Comparison of ENCODE assay signal across 9 mouse cellular contexts in genomic region chr12:11221524-11222330, GRCm38 (mm10). TPM values are rescaled to one million over a fixed set of nuclear protein-coding genes. Genes with fewer than 3 reads are reported as not detected.
DNase-seq lines count a peak whose midpoint lies in the region; ATAC-seq and TF ChIP-seq lines count a peak whose summit lies in the region.
"Had no signal": no experiment of that assay in that cellular context is flagged by ENCODE, and none has a peak within 500 bp of the region (broad histone marks: within the 10 kb centered on the region; RNA-seq: fewer than 3 reads in every experiment).

No protein-coding gene starts in this region.

- H3K4me1 ChIP-seq in embryonic facial prominence, embryonic 13.5 days, result peaks cover 11% of the 10 kb centered on the region
- peaks cover 17% of the 10 kb centered on the region for H3K4me1 ChIP-seq in heart, embryonic 16.5 days (ENCODE audit: control insufficient read depth, insufficient read depth, low read length)
- H3K4me1 ChIP-seq in midbrain, embryonic 11.5 days (ENCODE audit: control insufficient read depth, insufficient read depth, low read length), result no peaks in the 10 kb centered on the region

- no peak overlapping the region for H3K4me3 ChIP-seq in embryonic facial prominence, embryonic 13.5 days
- no peak overlapping the region for H3K4me3 ChIP-seq in heart, embryonic 16.5 days (ENCODE audit: low read length)
- H3K4me3 ChIP-seq in midbrain, embryonic 11.5 days (ENCODE audit: low read depth, low read length), result no peak overlapping the region

- no peak for TF ChIP-seq CTCF in brain, embryonic 14.5 days (IDR thresholded peaks at IDR 0.05; ENCODE audit: borderline replicate concordance, extremely low read depth, insufficient read depth, insufficient read length)

- WGBS in embryonic facial prominence, embryonic 13.5 days, result 51% methylated on average over 20 of the region's 20 CpGs
- 40% methylated on average over 20 of the region's 20 CpGs for WGBS in heart, embryonic 16.5 days
- 53% methylated on average over 20 of the region's 20 CpGs for WGBS in midbrain, embryonic 11.5 days

- no peak for ATAC-seq in embryonic facial prominence, embryonic 13.5 days (ENCODE audit: insufficient number of reproducible peaks, insufficient read depth, low FRiP score, low TSS enrichment, low read depth)
- peak; percentile 71 for ATAC-seq in heart, embryonic 16.5 days (replicated peaks; ENCODE audit: extremely low read depth, insufficient read depth, low FRiP score)
- peak; percentile 67 for ATAC-seq in midbrain, embryonic 11.5 days (ENCODE audit: low FRiP score)
- ATAC-seq in cerebellum, adult (ENCODE audit: insufficient number of reproducible peaks, low FRiP score, low TSS enrichment), result no peak

- no peaks in the 10 kb centered on the region for H3K9me3 ChIP-seq in embryonic facial prominence, embryonic 13.5 days
- no peaks in the 10 kb centered on the region for H3K9me3 ChIP-seq in heart, embryonic 16.5 days (replicated peaks; ENCODE audit: control insufficient read depth, low read length)
- no peaks in the 10 kb centered on the region for H3K9me3 ChIP-seq in midbrain, embryonic 11.5 days (ENCODE audit: control insufficient read depth, low read length)

- H3K9ac ChIP-seq in embryonic facial prominence, embryonic 13.5 days, result peak overlapping the region; percentile 22; the same call in 1 of the 2 replicates
- peak overlapping the region; percentile 30; the same call in 1 of the 2 replicates for H3K9ac ChIP-seq in heart, embryonic 16.5 days (ENCODE audit: low read length)
- H3K9ac ChIP-seq in midbrain, embryonic 11.5 days (ENCODE audit: low read length), result no peak overlapping the region
- H3K9ac ChIP-seq: liver, embryonic 14.5 days had no signal

- H3K27ac ChIP-seq in embryonic facial prominence, embryonic 13.5 days, result 0 out of 2 replicates have a peak overlapping the region, but pooled peaks have one; percentile 23
- H3K27ac ChIP-seq in heart, embryonic 16.5 days (ENCODE audit: low read length), result peak overlapping the region; percentile 76
- peak overlapping the region; percentile 17; the same call in 1 of the 2 replicates for H3K27ac ChIP-seq in midbrain, embryonic 11.5 days (ENCODE audit: low read depth, low read length)
- H3K27ac ChIP-seq: liver, embryonic 14.5 days had no signal

- peak; percentile 84 for DNase-seq in brain, embryonic 14.5 days (ENCODE audit: low read depth)
- peak; percentile 90 for DNase-seq in midbrain, embryonic 11.5 days (ENCODE audit: low spot score, missing footprints)
- no peak for DNase-seq in layer of hippocampus, adult 9-11 months
- no peak for DNase-seq in B cell, adult 2 months
- DNase-seq in layer of hippocampus, postnatal 36 days, result no peak

- no peaks in the 10 kb centered on the region for H3K36me3 ChIP-seq in embryonic facial prominence, embryonic 13.5 days
- no peaks in the 10 kb centered on the region for H3K36me3 ChIP-seq in heart, embryonic 16.5 days (ENCODE audit: control insufficient read depth, insufficient read depth)
- no peaks in the 10 kb centered on the region for H3K36me3 ChIP-seq in midbrain, embryonic 11.5 days (ENCODE audit: control insufficient read depth, insufficient read depth, low read length)

- H3K27me3 ChIP-seq in embryonic facial prominence, embryonic 13.5 days, result no peaks in the 10 kb centered on the region
- H3K27me3 ChIP-seq in heart, embryonic 16.5 days (ENCODE audit: control insufficient read depth, insufficient read depth, low read length), result no peaks in the 10 kb centered on the region
- H3K27me3 ChIP-seq in midbrain, embryonic 11.5 days (ENCODE audit: control insufficient read depth, insufficient read depth, low read length), result no peaks in the 10 kb centered on the region

- peak overlapping the region; percentile 14; the same call in 1 of the 2 replicates for H3K4me2 ChIP-seq in embryonic facial prominence, embryonic 13.5 days
- H3K4me2 ChIP-seq in heart, embryonic 16.5 days (ENCODE audit: low read depth, low read length), result peak overlapping the region; percentile 31
- H3K4me2 ChIP-seq in midbrain, embryonic 11.5 days, result no peak overlapping the region

- TF ChIP-seq POLR2A in brain, embryonic 14.5 days (IDR thresholded peaks at IDR 0.05; ENCODE audit: borderline replicate concordance, extremely low read depth, insufficient read depth, insufficient read length, poor library complexity, severe bottlenecking), result no peak

RNA-seq across cellular contexts. Expression of gene Msgn1, which starts 13.0 kb away (rescaled TPM):
- not detected in 2 replicates for polyA plus RNA-seq in brain, embryonic 14.5 days (2012; rRNA removed)
- polyA plus RNA-seq in embryonic facial prominence, embryonic 13.5 days (2015; fragmentation: Nextera tagmentation; extraction: Ambion mirVana), result not detected in 2 replicates
- 0.41 TPM in 1 of 2 replicates, not detected in the other for polyA plus RNA-seq in heart, embryonic 16.5 days (2015; fragmentation: Nextera tagmentation; extraction: Ambion mirVana)
- not detected in 2 replicates for polyA plus RNA-seq in midbrain, embryonic 11.5 days (2014; fragmentation: Nextera tagmentation; extraction: Ambion mirVana)
- total RNA-seq in layer of hippocampus, postnatal 36 days (2021), result not detected
- polyA plus RNA-seq: liver, embryonic 14.5 days had no signal

RNA-seq across cellular contexts. Expression of gene Gen1, which starts 43.9 kb away (rescaled TPM):
- 2.1 and 2.3 TPM in 2 replicates for polyA plus RNA-seq in brain, embryonic 14.5 days (2012; rRNA removed)
- 9.3 and 11.7 TPM in 2 replicates for polyA plus RNA-seq in embryonic facial prominence, embryonic 13.5 days (2015; fragmentation: Nextera tagmentation; extraction: Ambion mirVana)
- 5.5 and 7.9 TPM in 2 replicates for polyA plus RNA-seq in heart, embryonic 16.5 days (2015; fragmentation: Nextera tagmentation; extraction: Ambion mirVana)
- 14.2 and 20.1 TPM in 2 replicates for polyA plus RNA-seq in midbrain, embryonic 11.5 days (2014; fragmentation: Nextera tagmentation; extraction: Ambion mirVana)
- total RNA-seq in layer of hippocampus, postnatal 36 days (2021), result 1 to 10 TPM; 2.7 to 2.9 TPM

RNA-seq across cellular contexts. Expression of gene Smc6, which starts 44.0 kb away (rescaled TPM):
- polyA plus RNA-seq in brain, embryonic 14.5 days (2012; rRNA removed), result 39.3 and 50.5 TPM in 2 replicates
- polyA plus RNA-seq in embryonic facial prominence, embryonic 13.5 days (2015; fragmentation: Nextera tagmentation; extraction: Ambion mirVana), result 161 and 174 TPM in 2 replicates
- 110 and 111 TPM in 2 replicates for polyA plus RNA-seq in heart, embryonic 16.5 days (2015; fragmentation: Nextera tagmentation; extraction: Ambion mirVana)
- 134 and 143 TPM in 2 replicates for polyA plus RNA-seq in midbrain, embryonic 11.5 days (2014; fragmentation: Nextera tagmentation; extraction: Ambion mirVana)
- total RNA-seq in layer of hippocampus, postnatal 36 days (2021), result 10 to 100 TPM; 34.6 to 35.3 TPM

Comparison
In these comparisons a context has a peak if more than half of its experiments do, and no peak if none do; other contexts are left out.
1. DNase-seq: peak in brain, embryonic 14.5 days (single experiment) and midbrain, embryonic 11.5 days (single experiment); none in layer of hippocampus, adult 9-11 months (single experiment), B cell, adult 2 months (0 of 2) and layer of hippocampus, postnatal 36 days (0 of 2).
2. ATAC-seq: peak in heart, embryonic 16.5 days (single experiment) and midbrain, embryonic 11.5 days (single experiment); none in embryonic facial prominence, embryonic 13.5 days (single experiment) and cerebellum, adult (single experiment).
3. H3K27ac ChIP-seq: peak in every context shown above with its lines; median percentile 76 in heart, embryonic 16.5 days; 23 in embryonic facial prominence, embryonic 13.5 days; 17 in midbrain, embryonic 11.5 days.